Comparison of ENCODE assay signal across 14 mouse cellular contexts in the genomic region with DNA sequence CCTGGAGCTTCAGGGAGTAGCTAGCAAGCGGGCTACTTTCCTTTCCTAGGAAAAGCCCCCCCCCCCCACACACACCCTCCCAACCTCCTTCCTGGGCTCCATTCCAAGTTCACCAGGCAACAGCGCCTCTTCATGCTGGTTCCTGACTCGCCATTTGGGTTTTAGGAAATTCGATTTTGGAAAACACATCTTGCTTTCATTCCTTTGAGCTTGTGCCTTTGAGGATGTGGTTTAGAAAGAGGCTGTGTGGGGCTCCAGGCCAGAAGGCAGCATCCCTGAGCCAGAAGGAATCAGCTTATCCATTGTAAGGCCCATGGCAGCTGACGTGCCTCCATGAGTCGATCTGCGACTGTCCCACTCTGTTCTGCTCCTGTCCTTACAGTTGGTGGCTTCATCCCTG.
DNase-seq lines count a peak whose midpoint lies in the region; ATAC-seq lines count a peak whose summit lies in the region.
"Had no signal": no experiment of that assay in that cellular context is flagged by ENCODE, and none has a peak within 500 bp of the region (broad histone marks: within the 10 kb centered on the region; RNA-seq: fewer than 3 reads in every experiment).

No protein-coding gene starts in this region.

- WGBS in forebrain, embryonic 16.5 days = 37% methylated on average over 7 of the region's 7 CpGs
- 92% methylated on average over 7 of the region's 7 CpGs for WGBS in forebrain, embryonic 10.5 days

- no peak overlapping the region for H3K9ac ChIP-seq in forebrain, embryonic 16.5 days (replicated peaks; ENCODE audit: low read depth, low read length)
- H3K9ac ChIP-seq: liver, embryonic 15.5 days had no signal

- no peak overlapping the region for H3K4me2 ChIP-seq in forebrain, embryonic 16.5 days (ENCODE audit: low read length)
- H3K4me2 ChIP-seq: liver, embryonic 15.5 days had no signal

- no peaks in the 10 kb centered on the region for H3K36me3 ChIP-seq in forebrain, embryonic 16.5 days (ENCODE audit: control insufficient read depth, insufficient read depth)
- H3K36me3 ChIP-seq in forebrain, embryonic 10.5 days (replicated peaks) = no peaks in the 10 kb centered on the region
- H3K36me3 ChIP-seq: G1E; heart, embryonic 10.5 days; liver, embryonic 15.5 days had no signal

- no peak overlapping the region for H3K27ac ChIP-seq in forebrain, embryonic 16.5 days (ENCODE audit: low read length)
- no peak overlapping the region for H3K27ac ChIP-seq in forebrain, embryonic 10.5 days
- H3K27ac ChIP-seq: heart, embryonic 10.5 days; liver, embryonic 15.5 days had no signal

- H3K27me3 ChIP-seq in forebrain, embryonic 16.5 days (replicated peaks; ENCODE audit: control insufficient read depth, insufficient read depth, low read length) = no peaks in the 10 kb centered on the region
- no peaks in the 10 kb centered on the region for H3K27me3 ChIP-seq in forebrain, embryonic 10.5 days (ENCODE audit: poor library complexity, severe bottlenecking)
- H3K27me3 ChIP-seq: liver, embryonic 15.5 days had no signal

- intact Hi-C loops in left cerebral cortex, postnatal 10 days (cut with DNase I) = no loop called here
- intact Hi-C loops in left cerebral cortex, postnatal 36 days (cut with DNase I) = no loop called here

- 0 out of 2 replicates have a peak, but pooled peaks have one; percentile 18 for ATAC-seq in forebrain, embryonic 16.5 days

- no peaks in the 10 kb centered on the region for H3K9me3 ChIP-seq in forebrain, embryonic 16.5 days (ENCODE audit: control insufficient read depth, low read length)
- peaks cover 4% of the 10 kb centered on the region; the same call in 1 of the 2 replicates for H3K9me3 ChIP-seq in forebrain, embryonic 10.5 days
- H3K9me3 ChIP-seq: heart, embryonic 10.5 days; liver, embryonic 15.5 days had no signal

- no peak for DNase-seq in forebrain, embryonic 10.5 days (ENCODE audit: extremely low spot score, low spot score)
- peak; percentile 15 to 25 for DNase-seq in left cerebral cortex, postnatal 10 days (ENCODE audit: extremely low spot score in 1 of 2, low spot score in 2 of 2)
- no peak for DNase-seq in left cerebral cortex, postnatal 36 days (ENCODE audit: low spot score in 2 of 2)
- DNase-seq in right cerebral cortex, postnatal 10 days (ENCODE audit: low spot score in 2 of 2) = peak; percentile 32 to 44
- no peak for DNase-seq in right cerebral cortex, adult 2 months (ENCODE audit: low spot score in 2 of 2)
- no peak for DNase-seq in kidney, adult 9 months
- DNase-seq: gastrocnemius, postnatal 14 days; kidney, adult 18-20 months; kidney, postnatal 4 days had no signal

- H3K4me3 ChIP-seq in forebrain, embryonic 16.5 days (replicated peaks; ENCODE audit: low read length) = no peak overlapping the region
- no peak overlapping the region for H3K4me3 ChIP-seq in forebrain, embryonic 10.5 days
- H3K4me3 ChIP-seq: heart, embryonic 10.5 days; liver, embryonic 15.5 days; myocyte had no signal

- H3K4me1 ChIP-seq in forebrain, embryonic 16.5 days (replicated peaks; ENCODE audit: control insufficient read depth, insufficient read depth, low read length) = peaks cover 9% of the 10 kb centered on the region
- peaks cover 27% of the 10 kb centered on the region for H3K4me1 ChIP-seq in forebrain, embryonic 10.5 days
- H3K4me1 ChIP-seq: heart, embryonic 10.5 days; liver, embryonic 15.5 days had no signal

Comparison
In these comparisons a context has a peak if more than half of its experiments do, and no peak if none do; other contexts are left out.
1. DNase-seq: peak in left cerebral cortex, postnatal 10 days (2 of 2) and right cerebral cortex, postnatal 10 days (2 of 2); none in forebrain, embryonic 10.5 days (single experiment), left cerebral cortex, postnatal 36 days (0 of 2), right cerebral cortex, adult 2 months (0 of 2) and kidney, adult 9 months (single experiment).